Mouse (Mus musculus): ENCODE results near the gene Brms1.

- no peak for TF ChIP-seq CTCF (IDR thresholded peaks at IDR 0.05)
- no peak for TF ChIP-seq EP300 (IDR thresholded peaks at IDR 0.05)
Observed at GRCm38 (mm10) chr19:5052166-5052822, 11.1 kb downstream of the Brms1 start.

Measured in lung, postnatal 0 days (tissue).